Mouse (Mus musculus) hindbrain, embryonic 15.5 days (tissue): ENCODE data around the gene Peli1. TPM values are rescaled to one million over a fixed set of nuclear protein-coding genes. Genes with fewer than 3 reads are reported as not detected.
A peak's percentile ranks its signal among the peaks of the same experiment; 100 is the strongest.

ENCODE experiments used
- ATAC-seq: fragments of 200-750 bp; cut with Nextera tagmentation; 2 replicates; pipeline ENCODE4 v1.8.0; 2017; ENCODE audit warnings: low read depth, moderate number of reproducible peaks, moderate TSS enrichment; ENCODE audit not compliant: low FRiP score
- H3K27ac ChIP-seq: fragments of 300-500 bp; sonication (generic); replicated peaks from 2 replicates; pipeline ENCODE4 v1.5.1; 2015; ENCODE audit warnings: mild to moderate bottlenecking, inconsistent platforms
- H3K27me3 ChIP-seq: fragments of 300-500 bp; sonication (generic); 2 replicates; pipeline ENCODE4 v1.6.1; 2015; ENCODE audit warnings: control low read depth, inconsistent platforms
- H3K36me3 ChIP-seq: fragments of 300-500 bp; sonication (generic); 2 replicates; pipeline ENCODE4 v1.6.1; 2015; ENCODE audit warnings: control low read depth, inconsistent platforms
- H3K4me1 ChIP-seq: fragments of 300-500 bp; sonication (generic); replicated peaks from 2 replicates; pipeline ENCODE4 v1.6.1; 2015; ENCODE audit warnings: control low read depth, inconsistent platforms
- H3K4me2 ChIP-seq: fragments of 300-500 bp; sonication (generic); 2 replicates; pipeline ENCODE4 v1.6.1; 2015; ENCODE audit warnings: moderate library complexity, mild to moderate bottlenecking, inconsistent platforms
- H3K4me3 ChIP-seq: fragments of 300-500 bp; sonication (generic); 2 replicates; pipeline ENCODE4 v1.5.1; 2015; ENCODE audit warnings: mild to moderate bottlenecking, inconsistent platforms
- H3K9ac ChIP-seq: fragments of 300-500 bp; sonication (generic); 2 replicates; pipeline ENCODE4 v1.6.1; 2015; ENCODE audit warnings: inconsistent platforms
- H3K9me3 ChIP-seq: fragments of 300-500 bp; sonication (generic); 2 replicates; pipeline ENCODE4 v1.6.1; 2016; ENCODE audit warnings: control low read depth, inconsistent platforms
- WGBS: fragments of 180-500 bp; shearing (Covaris S2); methylation state at CpG from one replicate; pipeline ENCODE4 v1.1.7; 2015; 5-methylcytosine and 5-hydroxymethylcytosine counted together
- polyA plus RNA-seq: library from polyadenylated mRNA; unstranded; fragments of >200 nt; fragmentation: Nextera tagmentation; extraction: Ambion mirVana; gene quantifications from 2 replicates; pipeline ENCODE4 v1.2.1, GENCODE M21; 2015

Gene Peli1
- polyA plus RNA-seq, result 63.0 and 67.0 TPM in 2 replicates

DNA sequence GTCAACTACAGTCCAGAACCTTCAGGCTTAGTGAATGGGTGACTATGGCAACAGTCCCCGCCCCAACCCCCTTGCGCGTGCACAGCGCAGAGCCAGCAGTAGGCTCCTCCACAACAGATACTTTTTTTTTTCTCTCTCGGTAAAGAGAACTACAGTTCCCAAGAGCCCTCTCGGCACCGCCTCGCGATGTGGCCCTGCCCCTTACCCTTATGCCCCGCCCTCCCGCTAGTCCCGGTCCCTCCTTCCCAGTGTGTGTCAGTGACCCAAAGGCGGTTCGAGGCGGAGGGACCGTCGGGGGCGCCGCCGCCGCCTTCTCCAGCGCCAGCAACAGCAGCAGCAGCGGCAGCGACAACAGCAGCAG lies at the start of gene Peli1:
Gene Peli1 (plus strand): TSS at position 225 of the 361 bp plus-strand sequence.
- WGBS, result 2% methylated on average over 23 of the region's 24 CpGs
- ATAC-seq, result peak; percentile 99
- H3K36me3 ChIP-seq, result no peaks in the 10 kb centered on the region
- H3K4me1 ChIP-seq, result peaks cover 20% of the 10 kb centered on the region
- peak within 1 kb of the TSS; percentile 89 for H3K9ac ChIP-seq
- no peaks in the 10 kb centered on the region for H3K9me3 ChIP-seq
- peak within 1 kb of the TSS; percentile 71 for H3K4me2 ChIP-seq
- peak within 1 kb of the TSS; percentile 73 for H3K4me3 ChIP-seq
- peak within 1 kb of the TSS; percentile 98 for H3K27ac ChIP-seq
- no peaks in the 10 kb centered on the region for H3K27me3 ChIP-seq

DNA sequence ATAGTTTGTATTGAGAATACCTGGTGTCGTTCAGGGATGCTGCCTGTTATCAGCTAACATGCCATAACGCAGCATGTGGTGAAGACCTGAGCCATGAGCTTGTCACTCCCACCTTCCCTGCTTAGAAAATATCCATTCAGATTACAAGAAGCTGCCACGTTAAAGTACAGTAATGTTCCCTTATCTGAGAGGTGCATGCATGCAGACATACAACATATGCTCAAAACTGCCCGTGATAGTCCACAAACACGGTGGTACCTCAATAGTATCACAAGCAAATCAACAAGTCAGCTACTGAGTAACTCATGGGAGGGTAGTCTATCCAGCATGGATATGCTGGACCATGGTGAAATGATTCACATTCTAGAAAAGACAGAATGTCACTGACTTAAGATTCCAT lies 48.5 kb upstream of the Peli1 start:
- H3K4me3 ChIP-seq, result no peak overlapping the region
- no peaks in the 10 kb centered on the region for H3K36me3 ChIP-seq
- no peaks in the 10 kb centered on the region for H3K27me3 ChIP-seq
- no peaks in the 10 kb centered on the region for H3K9me3 ChIP-seq
- H3K4me1 ChIP-seq, result no peaks in the 10 kb centered on the region
- ATAC-seq, result no peak
- WGBS, result 92% methylated on average over 5 of the region's 5 CpGs
- no peak overlapping the region for H3K9ac ChIP-seq
- no peak overlapping the region for H3K27ac ChIP-seq
- H3K4me2 ChIP-seq, result no peak overlapping the region

DNA sequence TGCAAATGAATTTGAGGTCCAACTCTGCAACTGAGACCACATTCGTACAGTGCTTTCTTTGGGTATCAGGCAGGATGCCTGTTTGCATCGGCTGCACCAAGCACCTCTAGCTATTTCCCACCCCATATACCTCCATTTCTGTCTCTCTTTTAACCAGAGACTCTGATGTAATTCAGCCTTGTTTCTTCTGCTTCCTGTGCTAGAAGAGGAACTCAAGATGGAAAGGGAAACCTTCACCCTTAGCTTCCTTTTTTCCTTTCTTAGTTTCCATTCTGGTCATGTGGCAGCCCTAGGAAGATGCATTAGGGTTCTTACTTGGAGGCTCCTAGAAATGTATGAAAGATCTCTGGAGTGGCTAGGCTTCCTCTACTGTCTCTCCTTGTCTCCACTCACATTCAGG lies 44.9 kb upstream of the Peli1 start:
- no peaks in the 10 kb centered on the region for H3K9me3 ChIP-seq
- no peaks in the 10 kb centered on the region for H3K27me3 ChIP-seq
- no peak overlapping the region for H3K4me3 ChIP-seq
- H3K9ac ChIP-seq, result no peak overlapping the region
- H3K36me3 ChIP-seq, result no peaks in the 10 kb centered on the region
- no peak for ATAC-seq
- no peak overlapping the region for H3K27ac ChIP-seq
- 93% methylated on average over 2 of the region's 2 CpGs for WGBS
- H3K4me2 ChIP-seq, result no peak overlapping the region
- no peaks in the 10 kb centered on the region for H3K4me1 ChIP-seq

DNA sequence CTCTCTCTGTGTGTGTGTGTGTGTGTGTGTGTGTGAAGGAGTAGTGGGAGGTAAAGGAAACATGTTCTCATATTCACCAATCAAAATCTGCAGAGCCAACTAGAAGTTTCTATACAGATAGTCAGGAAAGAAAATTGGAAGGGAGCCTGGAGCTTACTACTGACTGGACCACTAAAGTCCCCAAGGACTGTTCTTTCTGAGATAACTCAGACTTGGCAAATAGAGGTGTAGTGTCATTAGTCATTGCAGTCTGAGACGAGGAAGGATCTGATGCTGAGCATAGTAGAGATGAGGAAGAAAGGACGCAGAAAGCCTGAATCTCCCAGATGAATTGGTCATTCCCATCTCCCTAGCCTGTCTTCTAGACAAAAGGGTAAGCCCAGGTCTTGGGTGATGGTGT lies 43.2 kb upstream of the Peli1 start:
- WGBS, result 84% methylated on average over 2 of the region's 2 CpGs

DNA sequence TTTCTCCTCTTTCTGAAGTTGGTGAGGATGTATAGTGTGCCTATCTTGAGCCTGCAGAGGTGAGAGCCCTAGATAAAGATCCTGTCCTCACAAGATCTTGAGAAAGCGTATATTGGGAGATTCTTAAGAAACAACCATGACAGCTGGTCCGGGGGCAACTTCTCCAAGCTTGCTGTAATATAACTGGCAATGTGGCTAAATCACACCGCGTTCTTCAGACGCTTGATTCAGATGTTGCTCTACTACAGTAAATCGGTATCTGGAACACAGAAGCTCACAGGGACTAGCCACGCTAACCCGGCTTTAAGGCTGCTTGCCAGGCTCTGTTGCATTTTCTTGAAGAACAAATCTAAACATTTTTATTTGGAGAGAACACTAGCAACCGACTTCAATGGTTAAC lies 39.4 kb upstream of the Peli1 start:
- no peak for ATAC-seq
- Histone ChIP-seq H3K9ac (no peak overlapping the region), H3K27ac (no peak overlapping the region), H3K9me3 (no peaks in the 10 kb centered on the region), H3K4me1 (no peaks in the 10 kb centered on the region), H3K36me3 (no peaks in the 10 kb centered on the region), H3K27me3 (no peaks in the 10 kb centered on the region), H3K4me2 (no peak overlapping the region), H3K4me3 (no peak overlapping the region)
- WGBS, result 86% methylated on average over 9 of the region's 9 CpGs

More for the DNA sequence above, 43.2 kb upstream of the Peli1 start:
- ATAC-seq, result no peak
- no peaks in the 10 kb centered on the region for H3K4me1 ChIP-seq
- no peaks in the 10 kb centered on the region for H3K9me3 ChIP-seq
- H3K4me3 ChIP-seq, result no peak overlapping the region
- H3K27me3 ChIP-seq, result no peaks in the 10 kb centered on the region
- H3K9ac ChIP-seq, result no peak overlapping the region
- no peaks in the 10 kb centered on the region for H3K36me3 ChIP-seq
- no peak overlapping the region for H3K27ac ChIP-seq
- H3K4me2 ChIP-seq, result no peak overlapping the region

DNA sequence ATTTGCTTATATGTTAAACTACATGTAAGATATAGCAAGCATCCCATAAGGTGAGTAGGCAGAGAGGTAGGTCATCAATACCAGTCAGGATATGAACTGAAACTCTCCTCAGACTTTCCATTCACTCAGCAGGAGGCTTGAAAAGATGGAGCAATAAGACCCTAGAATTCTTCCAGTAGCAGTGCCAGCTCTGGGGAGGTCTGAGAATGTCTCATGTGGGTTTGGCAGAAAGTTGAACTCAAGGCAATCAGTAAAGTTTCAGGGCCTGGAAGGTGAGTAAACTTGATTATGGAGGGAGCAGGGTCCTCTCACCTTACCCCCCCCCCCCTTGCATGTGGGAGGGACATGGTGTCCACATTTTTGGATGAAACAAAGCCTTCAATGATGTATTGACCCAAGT lies 36.5 kb upstream of the Peli1 start:
- no peak overlapping the region for H3K9ac ChIP-seq

DNA sequence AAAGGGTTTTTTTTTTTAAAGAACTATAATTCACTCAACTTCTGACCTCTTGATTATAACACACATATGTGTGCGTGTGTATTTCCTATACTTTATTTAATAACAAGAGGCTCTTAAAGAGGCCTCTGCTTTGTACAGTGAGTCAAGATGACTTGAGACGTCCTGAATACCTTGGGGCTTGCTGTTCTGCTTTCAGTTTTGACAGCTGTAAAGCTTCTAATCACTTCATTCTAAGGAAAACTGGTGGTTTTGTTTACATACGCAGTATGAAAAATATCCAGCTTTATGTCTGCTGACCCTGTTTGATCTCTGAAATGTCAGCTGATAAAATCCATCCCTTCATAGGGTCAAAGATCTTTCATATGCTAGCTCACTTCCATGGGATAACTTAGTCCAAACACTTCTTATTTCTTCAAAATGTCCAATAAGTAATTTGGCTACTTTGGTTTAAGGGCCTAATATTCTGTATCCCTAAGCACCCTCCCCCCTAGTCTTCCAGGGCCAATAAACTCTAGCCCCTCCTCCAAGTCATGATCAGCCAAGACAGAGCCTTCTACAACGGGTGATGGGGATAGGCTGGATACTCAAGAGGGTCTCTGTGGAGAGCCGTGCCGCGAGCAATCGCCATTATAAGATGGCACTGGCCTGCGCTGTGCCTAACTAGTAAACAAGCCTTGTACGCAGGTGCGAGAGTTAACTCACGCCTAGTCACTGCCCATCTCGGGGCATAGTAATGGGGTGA lies 34.8 kb upstream of the Peli1 start:
- no peaks in the 10 kb centered on the region for H3K36me3 ChIP-seq
- WGBS, result 91% methylated on average over 13 of the region's 13 CpGs
- H3K9me3 ChIP-seq, result no peaks in the 10 kb centered on the region
- no peak overlapping the region for H3K27ac ChIP-seq
- no peak overlapping the region for H3K4me2 ChIP-seq
- H3K4me3 ChIP-seq, result no peak overlapping the region
- no peak for ATAC-seq
- no peaks in the 10 kb centered on the region for H3K4me1 ChIP-seq
- no peak overlapping the region for H3K9ac ChIP-seq
- H3K27me3 ChIP-seq, result no peaks in the 10 kb centered on the region

More for the DNA sequence above, 36.5 kb upstream of the Peli1 start:
- no peak for ATAC-seq
- Histone ChIP-seq H3K27ac (no peak overlapping the region), H3K4me2 (no peak overlapping the region), H3K27me3 (no peaks in the 10 kb centered on the region), H3K4me1 (no peaks in the 10 kb centered on the region), H3K4me3 (no peak overlapping the region), H3K9me3 (no peaks in the 10 kb centered on the region), H3K36me3 (no peaks in the 10 kb centered on the region)

DNA sequence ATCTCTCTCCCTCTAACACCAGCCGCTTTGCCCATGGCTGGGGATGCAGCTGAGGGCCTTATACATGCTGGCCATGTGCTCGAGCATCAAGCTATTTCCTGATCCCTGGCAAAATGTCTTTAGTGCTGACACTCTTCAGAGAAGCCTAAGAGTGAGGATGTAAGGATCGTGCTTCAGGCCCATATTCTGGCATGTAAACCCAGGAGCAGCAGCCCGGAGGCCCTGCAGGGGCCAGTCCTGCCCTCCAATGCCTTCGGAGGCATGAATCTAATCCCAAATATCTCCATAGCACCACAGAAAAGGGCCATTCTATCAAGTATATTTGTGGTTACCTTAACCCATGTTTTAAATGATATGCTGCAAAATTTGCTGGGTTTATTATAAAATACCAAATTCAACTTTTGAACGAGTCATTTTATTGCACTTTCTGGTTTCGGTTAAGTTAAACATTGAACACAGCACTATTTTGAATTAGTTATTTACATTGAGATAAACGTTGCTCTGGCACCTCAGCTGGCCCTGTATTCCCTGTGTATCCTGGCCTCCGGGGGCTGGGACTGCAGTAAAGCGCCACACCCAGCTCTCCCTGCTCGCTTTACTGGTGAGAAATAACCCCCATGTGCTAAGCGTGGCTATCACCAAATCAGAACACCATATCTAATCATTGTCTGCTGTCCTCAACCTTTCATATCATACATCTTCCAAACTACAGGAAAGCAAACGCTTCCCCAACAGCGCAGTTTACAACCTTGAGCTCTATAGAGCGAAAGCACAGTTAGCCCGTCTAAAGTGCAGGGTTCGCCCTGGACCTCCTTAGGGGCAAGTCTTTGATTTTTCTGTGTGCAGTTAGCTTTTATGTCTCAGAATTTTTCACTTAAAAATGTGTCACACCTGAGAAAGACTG lies 33.3 kb upstream of the Peli1 start:
- Histone ChIP-seq H3K27me3 (no peaks in the 10 kb centered on the region), H3K9me3 (no peaks in the 10 kb centered on the region)
- WGBS, result 87% methylated on average over 17 of the region's 17 CpGs

DNA sequence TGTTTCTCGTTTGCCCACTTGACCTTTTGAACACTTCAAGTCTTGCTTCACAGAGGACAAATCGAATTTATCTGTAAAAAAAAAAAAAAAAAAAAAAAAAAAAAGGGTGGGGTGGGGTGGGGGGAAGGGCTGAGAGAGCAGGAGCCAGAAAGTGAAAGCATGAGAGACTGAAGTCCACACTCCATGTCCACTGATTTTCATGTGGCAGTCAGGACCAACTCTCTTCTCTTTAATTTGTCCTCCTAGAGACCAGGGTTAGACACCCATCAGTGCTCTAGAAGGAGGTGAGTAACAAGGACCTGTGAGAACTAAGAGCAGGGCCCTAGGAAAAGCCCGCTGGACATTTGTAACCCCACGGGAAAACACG lies 32.7 kb upstream of the Peli1 start:
- Histone ChIP-seq H3K4me1 (no peaks in the 10 kb centered on the region), H3K9me3 (no peaks in the 10 kb centered on the region), H3K4me2 (no peak overlapping the region), H3K27ac (no peak overlapping the region), H3K36me3 (no peaks in the 10 kb centered on the region), H3K27me3 (no peaks in the 10 kb centered on the region), H3K4me3 (no peak overlapping the region), H3K9ac (no peak overlapping the region)
- 84% methylated on average over 5 of the region's 5 CpGs for WGBS
- no peak for ATAC-seq

More for the DNA sequence above, 33.3 kb upstream of the Peli1 start:
- Histone ChIP-seq H3K9ac (no peak overlapping the region), H3K4me3 (no peak overlapping the region), H3K27ac (no peak overlapping the region), H3K36me3 (no peaks in the 10 kb centered on the region), H3K4me2 (no peak overlapping the region), H3K4me1 (no peaks in the 10 kb centered on the region)
- no peak for ATAC-seq

DNA sequence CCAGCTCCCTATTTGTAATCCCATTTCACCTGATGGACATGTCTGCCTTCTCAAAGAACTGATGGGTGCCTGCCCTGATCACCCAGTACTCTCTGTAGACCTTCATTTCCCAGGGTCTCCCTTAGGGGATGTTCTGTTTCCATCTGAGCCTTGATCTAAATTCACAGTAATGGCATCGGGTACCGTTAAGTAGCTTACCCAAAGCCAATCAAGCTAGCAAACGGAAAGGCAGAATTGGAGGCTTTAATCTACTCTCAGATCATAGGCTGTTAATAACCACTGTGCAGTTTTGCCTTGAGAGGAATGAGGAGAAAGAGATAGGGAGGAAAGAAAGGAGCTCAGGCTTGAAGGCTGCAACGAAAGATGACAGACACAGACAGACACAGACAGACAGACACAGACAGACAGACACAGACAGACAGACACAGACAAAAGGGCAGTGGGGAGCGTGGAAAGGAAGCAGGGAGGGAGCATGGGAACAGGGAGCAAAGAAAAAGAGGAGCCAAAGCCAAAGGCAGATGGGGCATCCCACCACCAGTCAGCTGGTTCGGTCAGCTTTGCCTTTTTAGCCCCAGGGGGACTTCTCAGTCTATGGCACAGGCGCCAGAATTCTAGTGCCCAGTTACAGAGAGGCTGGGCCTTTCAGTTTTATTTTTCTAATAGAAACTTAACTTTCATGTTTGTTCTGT lies 30.6 kb upstream of the Peli1 start:
- Histone ChIP-seq H3K27ac (no peak overlapping the region), H3K4me3 (no peak overlapping the region), H3K4me2 (no peak overlapping the region), H3K27me3 (no peaks in the 10 kb centered on the region), H3K9me3 (no peaks in the 10 kb centered on the region), H3K4me1 (no peaks in the 10 kb centered on the region), H3K9ac (no peak overlapping the region), H3K36me3 (no peaks in the 10 kb centered on the region)
- ATAC-seq, result no peak
- WGBS, result 64% methylated on average over 7 of the region's 7 CpGs

DNA sequence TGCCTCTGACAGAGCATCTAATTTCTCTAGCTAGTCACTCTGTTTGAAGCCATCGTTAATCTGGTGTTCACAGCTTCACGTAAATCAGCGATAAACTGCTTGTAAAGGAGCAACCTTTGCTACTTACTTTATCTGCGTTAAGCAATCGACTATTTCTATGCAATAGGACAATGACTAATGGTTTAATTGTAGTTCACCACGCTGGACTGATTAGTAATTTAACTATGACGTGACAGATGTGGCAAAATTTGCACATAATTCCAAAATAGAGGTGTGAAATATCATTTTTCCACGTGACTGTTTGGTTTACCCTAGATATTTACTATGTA lies 30.1 kb upstream of the Peli1 start:
- Histone ChIP-seq H3K4me1 (no peaks in the 10 kb centered on the region), H3K27ac (no peak overlapping the region), H3K4me3 (no peak overlapping the region), H3K4me2 (no peak overlapping the region), H3K27me3 (no peaks in the 10 kb centered on the region), H3K36me3 (no peaks in the 10 kb centered on the region), H3K9me3 (no peaks in the 10 kb centered on the region), H3K9ac (no peak overlapping the region)
- 69% methylated on average over 8 of the region's 8 CpGs for WGBS
- no peak for ATAC-seq

DNA sequence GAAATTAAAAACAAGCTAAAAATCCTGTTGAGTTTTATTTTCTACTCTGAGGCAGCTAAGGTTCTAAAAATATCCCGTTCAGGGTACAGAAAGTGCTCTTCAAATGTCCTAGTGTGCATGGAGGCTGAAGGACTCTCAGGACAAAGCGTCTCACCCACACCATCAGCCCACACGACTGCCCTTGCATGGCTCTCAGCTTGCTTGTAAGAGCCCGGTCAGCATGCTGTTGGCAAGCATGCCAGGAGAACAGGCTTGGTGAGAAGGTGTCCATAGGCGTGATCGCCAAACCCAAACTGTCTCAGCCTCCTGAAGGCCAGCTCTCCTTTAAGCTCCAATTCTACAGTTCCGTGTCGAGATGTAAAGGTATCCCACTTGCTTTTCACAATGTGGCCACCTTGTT lies 29.7 kb upstream of the Peli1 start:
- H3K27me3 ChIP-seq, result no peaks in the 10 kb centered on the region
- H3K4me3 ChIP-seq, result no peak overlapping the region
- H3K4me1 ChIP-seq, result no peaks in the 10 kb centered on the region
- no peak overlapping the region for H3K9ac ChIP-seq
- no peaks in the 10 kb centered on the region for H3K36me3 ChIP-seq
- no peak overlapping the region for H3K27ac ChIP-seq
- no peak for ATAC-seq
- no peak overlapping the region for H3K4me2 ChIP-seq
- H3K9me3 ChIP-seq, result no peaks in the 10 kb centered on the region
- WGBS, result 88% methylated on average over 8 of the region's 8 CpGs
